Mouse (Mus musculus) embryo, embryonic 10 days (tissue): Measurements from ENCODE around the gene Gm5475.

Source experiments
- DNase-seq: peaks from one replicate; pipeline ENCODE4 v3.0.0-alpha.2; 2015; ENCODE audit warnings: low spot score

Gm5475 gene

GRCm38 (mm10) chr15:100448572-100448971 is 26.6 kb downstream of the Gm5475 start:
- no peak for DNase-seq

- no peak for DNase-seq
These were observed 27.5 kb downstream of the Gm5475 start for GRCm38 (mm10) chr15:100449495-100449894.

- DNase-seq: no peak
These were observed 29.3 kb downstream of the Gm5475 start for GRCm38 (mm10) chr15:100451245-100451644.

GRCm38 (mm10) chr15:100452486-100452885 is 30.5 kb downstream of the Gm5475 start:
- DNase-seq: no peak

- DNase-seq: no peak
These were observed 34.5 kb downstream of the Gm5475 start for GRCm38 (mm10) chr15:100456356-100456991.

- DNase-seq: peak; percentile 95
These were observed 35.4 kb downstream of the Gm5475 start for GRCm38 (mm10) chr15:100457340-100457739.

- peak; percentile 85 for DNase-seq
These were observed 36.1 kb downstream of the Gm5475 start for GRCm38 (mm10) chr15:100458055-100458454.

GRCm38 (mm10) chr15:100460942-100461341 is 39.0 kb downstream of the Gm5475 start:
- DNase-seq: peak; percentile 67

GRCm38 (mm10) chr15:100461646-100462045 is 39.7 kb downstream of the Gm5475 start:
- DNase-seq: no peak

GRCm38 (mm10) chr15:100462086-100462485 is 40.1 kb downstream of the Gm5475 start:
- no peak for DNase-seq

- DNase-seq: peak; percentile 50
These were observed 41.8 kb downstream of the Gm5475 start for GRCm38 (mm10) chr15:100463712-100464111.

GRCm38 (mm10) chr15:100465432-100465831 is 43.5 kb downstream of the Gm5475 start:
- no peak for DNase-seq

GRCm38 (mm10) chr15:100467738-100468137 is 45.8 kb downstream of the Gm5475 start:
- no peak for DNase-seq

- peak; percentile 91 for DNase-seq
These were observed 46.6 kb downstream of the Gm5475 start, which contains the start of gene Letmd1 for GRCm38 (mm10) chr15:100468295-100469188. Gene Letmd1 (plus strand): TSS chr15:100469023.

- DNase-seq: peak; percentile 32
These were observed 47.2 kb downstream of the Gm5475 start for GRCm38 (mm10) chr15:100469189-100469545.

GRCm38 (mm10) chr15:100470037-100470436 is 48.1 kb downstream of the Gm5475 start:
- DNase-seq: no peak

GRCm38 (mm10) chr15:100473926-100474503 is 52.1 kb downstream of the Gm5475 start:
- DNase-seq: no peak
